Mouse (Mus musculus): Measurements from ENCODE around the gene Gm45716.

DNA sequence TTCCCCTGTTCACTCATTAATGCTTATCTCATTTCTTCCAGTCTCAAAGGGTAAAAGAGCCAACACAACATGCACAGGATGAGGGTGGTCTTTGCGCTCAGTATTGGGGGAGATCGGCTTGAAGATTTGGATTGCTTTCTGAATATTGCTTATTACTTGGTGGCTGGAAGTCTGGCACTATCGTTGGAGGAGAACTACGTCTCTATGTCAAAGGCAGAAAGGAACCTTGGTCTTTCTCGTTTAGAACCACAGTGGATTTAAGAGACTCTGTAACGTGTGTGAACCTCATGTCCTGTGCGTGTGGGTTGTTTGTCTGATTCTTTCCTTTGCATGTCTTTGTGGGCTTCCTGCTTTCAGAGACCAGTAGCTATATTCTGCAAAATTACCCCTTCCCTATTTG, 63.2 kb downstream of the Gm45716 start:
- TF ChIP-seq GATA1 (IDR thresholded peaks at IDR 0.05; ENCODE audit: borderline replicate concordance, low read length) (no peak), FLI1 (IDR thresholded peaks at IDR 0.05; ENCODE audit: low read length) (no peak)

Data from megakaryocyte, embryonic 14.5 days (primary cell).